Mouse (Mus musculus) embryonic facial prominence, embryonic 14.5 days (tissue): ENCODE results near the gene Ccdc189. TPM values are rescaled to one million over a fixed set of nuclear protein-coding genes. Genes with fewer than 3 reads are reported as not detected.

Source experiments
- ATAC-seq: fragments of 200-750 bp; cut with Nextera tagmentation; 2 replicates; pipeline ENCODE4 v1.8.0; 2017; ENCODE audit warnings: low read depth, moderate number of reproducible peaks, moderate TSS enrichment
- DNase-seq: peaks from one replicate; pipeline ENCODE4 v3.0.0-alpha.2; 2015; ENCODE audit warnings: low spot score
- H3K27ac ChIP-seq: fragments of 300-500 bp; sonication (generic); replicated peaks from 2 replicates; pipeline ENCODE4 v1.5.1; 2014; ENCODE audit warnings: low read depth, mild to moderate bottlenecking, low read length, moderate library complexity
- H3K27me3 ChIP-seq: fragments of 300-500 bp; sonication (generic); replicated peaks from 2 replicates; pipeline ENCODE4 v1.6.1; 2014; ENCODE audit warnings: low read length; ENCODE audit not compliant: control insufficient read depth, insufficient read depth
- H3K36me3 ChIP-seq: fragments of 300-500 bp; sonication (generic); 2 replicates; pipeline ENCODE4 v1.6.1; 2014; ENCODE audit warnings: low read length, mixed read lengths; ENCODE audit not compliant: control insufficient read depth, insufficient read depth
- H3K4me1 ChIP-seq: fragments of 300-500 bp; sonication (generic); 2 replicates; pipeline ENCODE4 v1.6.1; 2014; ENCODE audit warnings: antibody characterized with exemption, low read length; ENCODE audit not compliant: control insufficient read depth, insufficient read depth
- H3K4me2 ChIP-seq: fragments of 300-500 bp; sonication (generic); 2 replicates; pipeline ENCODE4 v1.6.1; 2014; ENCODE audit warnings: low read depth, mild to moderate bottlenecking, low read length, moderate library complexity, mixed read lengths
- H3K4me3 ChIP-seq: fragments of 300-500 bp; sonication (generic); 2 replicates; pipeline ENCODE4 v1.5.1; 2014; ENCODE audit warnings: low read depth, mild to moderate bottlenecking, low read length
- H3K9ac ChIP-seq: fragments of 300-500 bp; sonication (generic); 2 replicates; pipeline ENCODE4 v1.6.1; 2014; ENCODE audit warnings: low read depth, mild to moderate bottlenecking, low read length, moderate library complexity, mixed read lengths
- H3K9me3 ChIP-seq: fragments of 300-500 bp; sonication (generic); 2 replicates; pipeline ENCODE4 v1.6.1; 2016; ENCODE audit warnings: low read length; ENCODE audit not compliant: control insufficient read depth
- WGBS: fragments of 180-500 bp; shearing (Covaris S2); extraction: QIAGEN DNeasy Blood & Tissue Kit; methylation state at CpG from one replicate; pipeline ENCODE4 v1.1.7; 2014; 5-methylcytosine and 5-hydroxymethylcytosine counted together
- polyA plus RNA-seq: library from polyadenylated mRNA; unstranded; fragments of >200 nt; fragmentation: Nextera tagmentation; extraction: Ambion mirVana; gene quantifications from 2 replicates; pipeline ENCODE4 v1.2.1, GENCODE M21; 2014

The Ccdc189 gene
- polyA plus RNA-seq, 1 experiment from 2014 or later = 10.4 TPM

- no peak overlapping the region for H3K9ac ChIP-seq
- H3K27me3 ChIP-seq = no peaks in the 10 kb centered on the region
- H3K27ac ChIP-seq = no peak overlapping the region
- H3K4me3 ChIP-seq = no peak overlapping the region
- 82% methylated on average over 1 of the region's 1 CpGs for WGBS
- DNase-seq = no peak
- no peak for ATAC-seq
- peaks cover 15% of the 10 kb centered on the region for H3K36me3 ChIP-seq
- no peak overlapping the region for H3K4me2 ChIP-seq
- H3K4me1 ChIP-seq = peaks cover 6% of the 10 kb centered on the region
- H3K9me3 ChIP-seq = no peaks in the 10 kb centered on the region
These were observed 28.5 kb upstream of the Ccdc189 start for GRCm38 (mm10) chr7:127616881-127617280.

DNA sequence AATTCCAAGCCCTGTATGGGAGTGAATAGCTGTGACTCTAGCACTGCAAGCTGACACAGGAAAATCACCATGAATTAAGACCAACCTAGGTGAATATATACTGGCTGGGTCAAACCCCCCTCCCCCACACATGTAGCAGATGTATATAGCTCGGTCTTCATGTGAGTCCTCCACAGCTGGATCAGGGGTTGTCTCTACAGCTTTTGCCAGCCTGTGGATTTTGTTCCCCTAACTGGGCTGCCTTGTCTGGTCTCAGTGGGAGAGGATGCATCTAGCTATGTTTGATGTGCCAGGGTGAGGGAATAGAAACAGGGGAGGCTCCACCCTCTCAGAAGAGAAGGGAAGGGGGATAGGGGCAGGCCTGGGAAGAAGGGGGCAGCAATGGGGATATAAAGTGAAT is 27.9 kb upstream of the Ccdc189 start:
- Histone ChIP-seq H3K9me3 (no peaks in the 10 kb centered on the region), H3K36me3 (peaks cover 20% of the 10 kb centered on the region), H3K4me3 (no peak overlapping the region), H3K4me2 (no peak overlapping the region; the same call in 1 of the 2 replicates), H3K9ac (no peak overlapping the region), H3K27me3 (no peaks in the 10 kb centered on the region), H3K4me1 (peaks cover 6% of the 10 kb centered on the region), H3K27ac (no peak overlapping the region)
- DNase-seq (no peak), ATAC-seq (no peak)
- 67% methylated on average over 1 of the region's 1 CpGs for whole genome bisulfite sequencing

DNA sequence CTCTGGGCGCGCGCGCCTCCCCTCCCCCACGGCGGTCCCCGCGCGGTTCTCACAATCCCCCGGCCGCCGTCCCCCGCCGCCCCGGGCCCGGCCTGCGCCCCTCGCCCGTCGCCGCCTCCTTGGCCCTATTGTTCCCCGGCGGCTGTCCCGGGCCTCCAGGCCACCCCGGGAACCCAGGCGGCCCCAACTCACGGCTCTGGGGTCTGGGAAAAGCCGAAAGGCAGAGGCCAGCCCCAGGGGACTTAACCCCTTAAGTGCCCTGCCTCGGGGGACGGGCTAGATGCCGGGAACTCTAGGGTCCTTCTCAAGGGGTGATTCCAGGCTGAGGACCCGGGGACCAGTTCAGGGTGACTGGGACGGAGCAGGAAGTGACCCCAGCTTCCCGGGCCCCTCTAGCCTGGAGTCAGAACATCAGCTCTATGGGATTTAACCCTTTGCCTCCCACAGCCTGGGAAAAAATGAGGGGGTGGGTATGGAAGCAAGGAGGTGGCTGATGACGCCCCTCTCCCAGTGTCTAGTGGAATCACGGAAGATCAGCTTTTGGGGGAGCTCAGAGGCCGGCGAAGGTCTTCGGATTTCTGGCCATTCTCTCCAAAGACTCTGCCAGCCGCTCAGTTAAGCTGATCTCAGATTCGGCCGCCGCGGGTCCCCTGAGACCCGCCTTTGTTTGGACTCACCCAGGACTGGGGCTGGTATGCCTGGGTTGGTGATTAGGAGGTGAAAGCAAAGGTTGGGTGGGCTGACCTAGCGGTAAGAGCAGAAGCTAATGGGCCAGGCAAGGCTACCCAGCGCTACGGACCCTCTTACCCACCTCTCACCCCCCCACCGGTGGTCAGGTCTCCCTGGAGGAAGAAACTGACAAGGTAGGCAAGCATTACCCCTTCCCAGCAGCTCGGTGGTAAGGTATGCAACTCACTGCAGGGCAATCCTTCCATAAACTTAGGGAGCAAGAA is 26.8 kb upstream of the Ccdc189 start, which contains the start of gene Zfp629:
Zfp629 (minus strand) TSS at position 907 of the 953 bp plus-strand sequence.
- no peaks in the 10 kb centered on the region for H3K27me3 ChIP-seq
- ATAC-seq = peak; percentile 92
- peaks cover 32% of the 10 kb centered on the region for H3K36me3 ChIP-seq
- peak within 1 kb of the TSS; percentile 93 for H3K9ac ChIP-seq
- peak within 1 kb of the TSS; percentile 93 for H3K4me3 ChIP-seq
- peak; percentile 93 for DNase-seq
- H3K4me2 ChIP-seq = peak within 1 kb of the TSS; percentile 61
- 0% methylated on average over 25 of the region's 50 CpGs for WGBS
- peak within 1 kb of the TSS; percentile 74 for H3K27ac ChIP-seq
- H3K4me1 ChIP-seq = peaks cover 6% of the 10 kb centered on the region
- no peaks in the 10 kb centered on the region for H3K9me3 ChIP-seq

- Histone ChIP-seq H3K4me1 (peaks cover 6% of the 10 kb centered on the region), H3K27ac (peak overlapping the region; percentile 74), H3K9ac (peak overlapping the region; percentile 93), H3K4me3 (peak overlapping the region; percentile 93), H3K36me3 (peaks cover 39% of the 10 kb centered on the region), H3K27me3 (no peaks in the 10 kb centered on the region), H3K4me2 (peak overlapping the region; percentile 61), H3K9me3 (no peaks in the 10 kb centered on the region)
- DNase-seq = peak; percentile 40
- ATAC-seq = peak; percentile 35
- WGBS = 0% methylated on average over 5 of the region's 44 CpGs
These were observed 26.1 kb upstream of the Ccdc189 start for GRCm38 (mm10) chr7:127614511-127614890.

GRCm38 (mm10) chr7:127614091-127614490 is 25.7 kb upstream of the Ccdc189 start:
- peaks cover 6% of the 10 kb centered on the region for H3K4me1 ChIP-seq
- WGBS = 22% methylated on average over 8 of the region's 8 CpGs
- H3K27ac ChIP-seq = no peak overlapping the region
- H3K9ac ChIP-seq = peak overlapping the region; percentile 93
- H3K9me3 ChIP-seq = no peaks in the 10 kb centered on the region
- H3K27me3 ChIP-seq = no peaks in the 10 kb centered on the region
- H3K36me3 ChIP-seq = peaks cover 43% of the 10 kb centered on the region
- ATAC-seq (no peak), DNase-seq (no peak)
- peak overlapping the region; percentile 93 for H3K4me3 ChIP-seq
- H3K4me2 ChIP-seq = peak overlapping the region; percentile 61

- H3K4me2 ChIP-seq = peak overlapping the region; percentile 61; the same call in 1 of the 2 replicates
- no peaks in the 10 kb centered on the region for H3K9me3 ChIP-seq
- H3K4me3 ChIP-seq = peak overlapping the region; percentile 93
- peaks cover 49% of the 10 kb centered on the region for H3K36me3 ChIP-seq
- 74% methylated on average over 8 of the region's 8 CpGs for WGBS
- no peak overlapping the region for H3K27ac ChIP-seq
- H3K9ac ChIP-seq = peak overlapping the region; percentile 93
- no peak for DNase-seq
- H3K4me1 ChIP-seq = peaks cover 6% of the 10 kb centered on the region
- H3K27me3 ChIP-seq = no peaks in the 10 kb centered on the region
- no peak for ATAC-seq
These were observed 25.1 kb upstream of the Ccdc189 start for GRCm38 (mm10) chr7:127613501-127613900.

- Histone ChIP-seq H3K4me1 (peaks cover 6% of the 10 kb centered on the region), H3K27ac (no peak overlapping the region), H3K36me3 (peaks cover 56% of the 10 kb centered on the region), H3K9me3 (no peaks in the 10 kb centered on the region), H3K9ac (no peak overlapping the region), H3K4me3 (no peak overlapping the region), H3K4me2 (no peak overlapping the region), H3K27me3 (no peaks in the 10 kb centered on the region)
- WGBS = 95% methylated on average over 26 of the region's 26 CpGs
- ATAC-seq = no peak
- no peak for DNase-seq
These were observed 23.2 kb upstream of the Ccdc189 start for GRCm38 (mm10) chr7:127611561-127611960.

DNA sequence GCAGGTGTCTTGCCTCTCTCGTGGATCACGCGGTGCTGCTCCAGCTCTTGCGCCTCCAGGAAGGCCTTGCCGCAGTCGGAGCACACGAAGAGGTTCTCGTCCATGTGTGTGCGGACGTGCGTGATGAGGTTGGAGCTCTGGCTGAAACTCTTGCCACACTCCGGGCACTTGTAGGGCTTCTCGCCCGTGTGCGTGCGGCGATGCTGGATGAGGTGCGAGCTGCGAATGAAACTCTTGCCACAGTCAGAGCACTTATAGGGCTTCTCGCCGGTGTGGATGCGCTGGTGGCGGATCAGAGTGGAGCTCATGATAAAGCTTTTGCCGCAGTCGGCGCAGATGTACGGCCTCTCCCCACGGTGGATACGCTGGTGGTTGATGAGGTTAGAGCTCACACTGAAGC is 22.6 kb upstream of the Ccdc189 start:
- no peak overlapping the region for H3K9ac ChIP-seq
- no peaks in the 10 kb centered on the region for H3K9me3 ChIP-seq
- no peaks in the 10 kb centered on the region for H3K27me3 ChIP-seq
- DNase-seq (no peak), ATAC-seq (no peak)
- no peak overlapping the region for H3K4me2 ChIP-seq
- H3K4me3 ChIP-seq = no peak overlapping the region
- no peak overlapping the region for H3K27ac ChIP-seq
- peaks cover 59% of the 10 kb centered on the region for H3K36me3 ChIP-seq
- H3K4me1 ChIP-seq = peaks cover 6% of the 10 kb centered on the region
- WGBS = 97% methylated on average over 29 of the region's 29 CpGs
